Mouse (Mus musculus): ENCODE results near the gene Adam21. TPM values are rescaled to one million over a fixed set of nuclear protein-coding genes. Genes with fewer than 3 reads are reported as not detected.

The Adam21 gene
- polyA plus RNA-seq (2014; fragmentation: Nextera tagmentation; extraction: Ambion mirVana): 0.18 and 0.30 TPM in 2 replicates

DNA sequence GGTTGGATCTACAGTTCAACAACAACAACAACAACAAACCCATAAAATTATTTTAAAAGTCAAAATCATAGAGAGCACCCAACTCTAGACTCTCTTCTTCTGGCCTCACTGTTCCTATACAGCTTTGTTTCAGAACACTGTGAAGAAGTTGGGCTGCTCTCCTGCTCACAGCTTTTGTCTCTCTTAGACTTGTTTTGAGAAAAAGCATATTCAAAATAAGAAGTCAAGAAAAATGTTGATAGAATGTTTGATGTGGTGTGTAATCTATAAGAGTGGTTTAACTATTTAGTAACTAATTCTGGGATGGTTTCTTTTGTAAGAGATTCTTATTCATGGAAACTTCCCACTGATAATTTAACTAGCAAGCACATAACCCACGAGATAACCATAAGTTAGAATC lies at the start of gene Adam21:
TSS of gene Adam21 (minus strand) at position 101 of the 400 bp plus-strand sequence.
- H3K27me3 ChIP-seq (replicated peaks; ENCODE audit: control insufficient read depth, insufficient read depth, low read length): no peaks in the 10 kb centered on the region
- no peak within 1 kb of the TSS for H3K9ac ChIP-seq (ENCODE audit: low read length)
- ATAC-seq (replicated peaks; ENCODE audit: low FRiP score, low TSS enrichment, low read depth) (no peak), DNase-seq (ENCODE audit: low spot score) (no peak)
- WGBS: 84% methylated on average over 1 of the region's 1 CpGs
- no peak within 1 kb of the TSS for H3K4me3 ChIP-seq (ENCODE audit: low read depth, low read length)
- H3K4me1 ChIP-seq (replicated peaks; ENCODE audit: control insufficient read depth, insufficient read depth, low read length): no peaks in the 10 kb centered on the region
- H3K27ac ChIP-seq (ENCODE audit: low read depth): no peak within 1 kb of the TSS
- H3K9me3 ChIP-seq (ENCODE audit: control insufficient read depth, low read length): no peaks in the 10 kb centered on the region
- H3K4me2 ChIP-seq (ENCODE audit: low read length): no peak within 1 kb of the TSS
- H3K36me3 ChIP-seq (ENCODE audit: control insufficient read depth, insufficient read depth, low read length): peaks cover 19% of the 10 kb centered on the region

DNA sequence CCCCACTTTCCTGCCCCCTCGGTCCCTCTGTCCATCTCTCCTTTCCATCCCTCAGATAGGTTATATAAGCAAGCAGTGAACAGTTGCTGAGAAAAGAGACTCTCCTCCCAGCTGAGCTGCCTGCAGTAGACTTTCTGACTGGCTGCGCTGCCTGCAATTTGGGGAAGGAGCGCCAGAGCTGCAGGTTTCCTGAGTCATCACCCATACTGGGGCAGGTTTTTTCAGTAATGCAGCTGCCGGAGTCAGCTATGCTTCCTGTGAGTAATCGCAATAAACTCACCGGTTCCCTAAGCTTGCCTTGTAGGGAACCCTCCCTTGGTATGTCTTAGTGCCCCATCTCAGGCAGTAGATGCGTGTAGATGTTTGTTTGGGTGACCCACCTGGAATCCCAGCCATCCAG lies 48.7 kb upstream of the Adam21 start:
- no peak for ATAC-seq (replicated peaks; ENCODE audit: low FRiP score, low TSS enrichment, low read depth)
- H3K4me1 ChIP-seq (replicated peaks; ENCODE audit: control insufficient read depth, insufficient read depth, low read length): no peaks in the 10 kb centered on the region
- H3K4me2 ChIP-seq (ENCODE audit: low read length): no peak overlapping the region
- WGBS: 54% methylated on average over 7 of the region's 7 CpGs
- H3K27ac ChIP-seq (ENCODE audit: low read depth): no peak overlapping the region
- H3K4me3 ChIP-seq (ENCODE audit: low read depth, low read length): no peak overlapping the region
- H3K9ac ChIP-seq (ENCODE audit: low read length): no peak overlapping the region
- no peaks in the 10 kb centered on the region for H3K27me3 ChIP-seq (replicated peaks; ENCODE audit: control insufficient read depth, insufficient read depth, low read length)
- no peaks in the 10 kb centered on the region for H3K36me3 ChIP-seq (ENCODE audit: control insufficient read depth, insufficient read depth, low read length)
- no peak for DNase-seq (ENCODE audit: low spot score)
- no peaks in the 10 kb centered on the region for H3K9me3 ChIP-seq (ENCODE audit: control insufficient read depth, low read length)

DNA sequence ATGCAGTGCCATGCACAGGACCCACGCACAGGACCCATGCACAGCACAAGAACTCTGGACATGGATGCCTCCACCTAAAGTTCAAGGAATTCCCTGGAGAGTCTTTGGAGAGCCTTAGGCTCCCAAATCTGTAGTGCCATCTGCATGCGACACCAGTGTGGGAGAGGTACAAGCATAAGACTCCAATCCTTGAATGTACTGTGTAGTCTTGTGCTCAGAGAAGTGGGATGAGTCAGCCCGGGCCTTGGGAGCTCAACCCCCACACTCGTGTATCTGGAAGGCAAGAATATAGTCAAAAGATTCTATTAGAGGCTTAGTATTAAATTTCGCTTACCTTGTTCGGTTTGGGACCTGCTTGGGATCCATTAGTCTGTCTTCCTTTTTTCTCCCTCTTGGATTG lies 47.5 kb upstream of the Adam21 start:
- H3K4me2 ChIP-seq (ENCODE audit: low read length): no peak overlapping the region
- H3K27me3 ChIP-seq (replicated peaks; ENCODE audit: control insufficient read depth, insufficient read depth, low read length): no peaks in the 10 kb centered on the region
- ATAC-seq (replicated peaks; ENCODE audit: low FRiP score, low TSS enrichment, low read depth): no peak
- no peak for DNase-seq (ENCODE audit: low spot score)
- H3K9me3 ChIP-seq (ENCODE audit: control insufficient read depth, low read length): no peaks in the 10 kb centered on the region
- no peak overlapping the region for H3K4me3 ChIP-seq (ENCODE audit: low read depth, low read length)
- H3K36me3 ChIP-seq (ENCODE audit: control insufficient read depth, insufficient read depth, low read length): no peaks in the 10 kb centered on the region
- no peak overlapping the region for H3K27ac ChIP-seq (ENCODE audit: low read depth)
- 82% methylated on average over 6 of the region's 6 CpGs for WGBS
- no peak overlapping the region for H3K9ac ChIP-seq (ENCODE audit: low read length)
- H3K4me1 ChIP-seq (replicated peaks; ENCODE audit: control insufficient read depth, insufficient read depth, low read length): no peaks in the 10 kb centered on the region

DNA sequence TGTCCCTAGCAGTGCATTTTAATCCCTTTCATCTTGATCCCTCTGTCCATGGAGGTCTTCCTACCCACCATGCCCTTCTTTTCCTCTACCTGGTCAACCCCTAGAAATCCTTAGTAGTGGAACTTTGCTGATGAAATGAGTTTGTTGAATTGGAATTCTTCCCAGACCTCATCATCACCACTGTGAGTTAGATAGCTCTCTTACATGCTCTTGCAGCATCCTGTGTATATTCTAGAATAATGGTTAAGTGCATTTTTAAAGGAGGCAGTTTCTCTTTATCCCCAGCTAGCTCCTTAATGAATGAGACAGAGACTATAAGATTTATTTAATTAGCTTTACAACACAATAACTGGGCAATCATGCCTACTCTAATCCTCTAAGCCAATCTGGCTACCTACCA lies 41.2 kb upstream of the Adam21 start:
- Histone ChIP-seq H3K36me3 (ENCODE audit: control insufficient read depth, insufficient read depth, low read length) (no peaks in the 10 kb centered on the region), H3K4me2 (ENCODE audit: low read length) (no peak overlapping the region), H3K9me3 (ENCODE audit: control insufficient read depth, low read length) (no peaks in the 10 kb centered on the region), H3K4me3 (ENCODE audit: low read depth, low read length) (no peak overlapping the region), H3K9ac (ENCODE audit: low read length) (no peak overlapping the region), H3K4me1 (replicated peaks; ENCODE audit: control insufficient read depth, insufficient read depth, low read length) (no peaks in the 10 kb centered on the region), H3K27me3 (replicated peaks; ENCODE audit: control insufficient read depth, insufficient read depth, low read length) (no peaks in the 10 kb centered on the region), H3K27ac (ENCODE audit: low read depth) (no peak overlapping the region)
- no peak for ATAC-seq (replicated peaks; ENCODE audit: low FRiP score, low TSS enrichment, low read depth)
- no peak for DNase-seq (ENCODE audit: low spot score)

- Histone ChIP-seq H3K27ac (ENCODE audit: low read depth) (no peak overlapping the region), H3K36me3 (ENCODE audit: control insufficient read depth, insufficient read depth, low read length) (no peaks in the 10 kb centered on the region), H3K4me3 (ENCODE audit: low read depth, low read length) (no peak overlapping the region), H3K27me3 (replicated peaks; ENCODE audit: control insufficient read depth, insufficient read depth, low read length) (no peaks in the 10 kb centered on the region), H3K9ac (ENCODE audit: low read length) (no peak overlapping the region), H3K4me1 (replicated peaks; ENCODE audit: control insufficient read depth, insufficient read depth, low read length) (no peaks in the 10 kb centered on the region), H3K9me3 (ENCODE audit: control insufficient read depth, low read length) (no peaks in the 10 kb centered on the region), H3K4me2 (ENCODE audit: low read length) (no peak overlapping the region)
- 65% methylated on average over 5 of the region's 5 CpGs for WGBS
- ATAC-seq (replicated peaks; ENCODE audit: low FRiP score, low TSS enrichment, low read depth) (no peak), DNase-seq (ENCODE audit: low spot score) (no peak)
These were observed 36.9 kb upstream of the Adam21 start for GRCm38 (mm10) chr12:81604995-81605784.

GRCm38 (mm10) chr12:81596547-81597262 lies 28.4 kb upstream of the Adam21 start:
- Histone ChIP-seq H3K4me3 (ENCODE audit: low read depth, low read length) (no peak overlapping the region), H3K9ac (ENCODE audit: low read length) (no peak overlapping the region), H3K27ac (ENCODE audit: low read depth) (no peak overlapping the region), H3K27me3 (replicated peaks; ENCODE audit: control insufficient read depth, insufficient read depth, low read length) (no peaks in the 10 kb centered on the region), H3K36me3 (ENCODE audit: control insufficient read depth, insufficient read depth, low read length) (no peaks in the 10 kb centered on the region), H3K4me2 (ENCODE audit: low read length) (no peak overlapping the region), H3K9me3 (ENCODE audit: control insufficient read depth, low read length) (no peaks in the 10 kb centered on the region), H3K4me1 (replicated peaks; ENCODE audit: control insufficient read depth, insufficient read depth, low read length) (peaks cover 6% of the 10 kb centered on the region)
- ATAC-seq (replicated peaks; ENCODE audit: low FRiP score, low TSS enrichment, low read depth) (no peak), DNase-seq (ENCODE audit: low spot score) (no peak)
- WGBS: 79% methylated on average over 8 of the region's 8 CpGs

GRCm38 (mm10) chr12:81594902-81595671 lies 26.8 kb upstream of the Adam21 start, which contains the start of gene Med6:
Med6 (minus strand) TSS chr12:81595008.
- no peaks in the 10 kb centered on the region for H3K9me3 ChIP-seq (ENCODE audit: control insufficient read depth, low read length)
- no peaks in the 10 kb centered on the region for H3K27me3 ChIP-seq (replicated peaks; ENCODE audit: control insufficient read depth, insufficient read depth, low read length)
- peaks cover 10% of the 10 kb centered on the region for H3K36me3 ChIP-seq (ENCODE audit: control insufficient read depth, insufficient read depth, low read length)
- WGBS: 2% methylated on average over 36 of the region's 36 CpGs
- ATAC-seq (replicated peaks; ENCODE audit: low FRiP score, low TSS enrichment, low read depth): peak; percentile 95
- peak within 1 kb of the TSS; percentile 34 for H3K27ac ChIP-seq (ENCODE audit: low read depth)
- H3K9ac ChIP-seq (ENCODE audit: low read length): peak within 1 kb of the TSS; percentile 83
- peak; percentile 99 for DNase-seq (ENCODE audit: low spot score)
- H3K4me2 ChIP-seq (ENCODE audit: low read length): peak within 1 kb of the TSS; percentile 89
- H3K4me1 ChIP-seq (replicated peaks; ENCODE audit: control insufficient read depth, insufficient read depth, low read length): peaks cover 6% of the 10 kb centered on the region
- H3K4me3 ChIP-seq (ENCODE audit: low read depth, low read length): peak within 1 kb of the TSS; percentile 99

DNA sequence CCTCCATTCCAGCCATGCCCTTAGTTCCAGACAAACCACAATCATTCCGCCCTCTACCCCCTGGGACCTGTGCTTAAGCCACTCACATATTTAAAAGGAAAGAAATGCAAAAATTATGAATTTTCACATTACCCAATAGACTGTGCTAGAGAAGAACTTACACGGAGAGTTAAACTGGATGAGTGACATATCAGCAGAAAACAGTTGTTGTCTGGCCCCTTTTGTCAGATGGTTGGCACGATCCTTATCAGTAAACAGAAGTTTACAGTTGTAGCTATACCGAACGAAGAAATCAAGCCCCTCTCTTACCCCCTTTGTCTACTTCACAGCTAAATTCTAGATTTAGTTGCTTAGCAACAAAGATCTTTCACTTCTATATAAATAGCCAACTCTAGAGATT lies 343 bp downstream of the Adam21 start:
- no peak overlapping the region for H3K9ac ChIP-seq (ENCODE audit: low read length)
- H3K4me1 ChIP-seq (replicated peaks; ENCODE audit: control insufficient read depth, insufficient read depth, low read length): no peaks in the 10 kb centered on the region
- H3K9me3 ChIP-seq (ENCODE audit: control insufficient read depth, low read length): no peaks in the 10 kb centered on the region
- peaks cover 15% of the 10 kb centered on the region for H3K36me3 ChIP-seq (ENCODE audit: control insufficient read depth, insufficient read depth, low read length)
- DNase-seq (ENCODE audit: low spot score): no peak
- no peak overlapping the region for H3K27ac ChIP-seq (ENCODE audit: low read depth)
- no peak overlapping the region for H3K4me2 ChIP-seq (ENCODE audit: low read length)
- no peak for ATAC-seq (replicated peaks; ENCODE audit: low FRiP score, low TSS enrichment, low read depth)
- WGBS: 90% methylated on average over 5 of the region's 5 CpGs
- H3K4me3 ChIP-seq (ENCODE audit: low read depth, low read length): no peak overlapping the region
- no peaks in the 10 kb centered on the region for H3K27me3 ChIP-seq (replicated peaks; ENCODE audit: control insufficient read depth, insufficient read depth, low read length)
